22 mouse cellular contexts compared by ENCODE assay signal in genomic region chr14:86473604-86474003, GRCm38 (mm10).
DNase-seq lines count a peak whose midpoint lies in the region; ATAC-seq and TF ChIP-seq lines count a peak whose summit lies in the region.
"Had no signal": no experiment of that assay in that cellular context is flagged by ENCODE, and none has a peak within 500 bp of the region (broad histone marks: within the 10 kb centered on the region; RNA-seq: fewer than 3 reads in every experiment).

No protein-coding gene starts in this region.

- H3K27me3 ChIP-seq in liver, adult 2 months (ENCODE audit: control insufficient read depth, insufficient read depth, low read length), result no peaks in the 10 kb centered on the region
- H3K27me3 ChIP-seq in liver, embryonic 12.5 days (replicated peaks), result no peaks in the 10 kb centered on the region
- no peaks in the 10 kb centered on the region for H3K27me3 ChIP-seq in intestine, embryonic 15.5 days (replicated peaks)
- H3K27me3 ChIP-seq in intestine, embryonic 16.5 days (replicated peaks; ENCODE audit: control insufficient read depth, insufficient read depth, low read length), result no peaks in the 10 kb centered on the region
- no peaks in the 10 kb centered on the region for H3K27me3 ChIP-seq in intestine, postnatal 0 days (replicated peaks; ENCODE audit: control insufficient read depth, insufficient read depth, low read length)
- no peaks in the 10 kb centered on the region for H3K27me3 ChIP-seq in hindbrain, postnatal 0 days (ENCODE audit: insufficient read depth, low read length)
- no peaks in the 10 kb centered on the region for H3K27me3 ChIP-seq in forebrain, embryonic 16.5 days (replicated peaks; ENCODE audit: control insufficient read depth, insufficient read depth, low read length)
- H3K27me3 ChIP-seq: CH12.LX had no signal

- H3K9ac ChIP-seq in liver, adult 2 months (ENCODE audit: low read depth, low read length), result no peak overlapping the region
- H3K9ac ChIP-seq in liver, embryonic 12.5 days, result no peak overlapping the region
- no peak overlapping the region for H3K9ac ChIP-seq in intestine, embryonic 15.5 days
- no peak overlapping the region for H3K9ac ChIP-seq in intestine, embryonic 16.5 days (ENCODE audit: low read depth, low read length)
- no peak overlapping the region for H3K9ac ChIP-seq in intestine, postnatal 0 days (ENCODE audit: low read depth, low read length)
- no peak overlapping the region for H3K9ac ChIP-seq in hindbrain, postnatal 0 days (replicated peaks; ENCODE audit: low read length)
- no peak overlapping the region for H3K9ac ChIP-seq in forebrain, embryonic 16.5 days (replicated peaks; ENCODE audit: low read depth, low read length)

- ATAC-seq in liver, embryonic 12.5 days, result no peak
- ATAC-seq in intestine, embryonic 15.5 days, result peak; percentile 58; the same call in 1 of the 2 replicates
- ATAC-seq in intestine, embryonic 16.5 days, result peak; percentile 73
- ATAC-seq in intestine, postnatal 0 days, result 0 out of 2 replicates have a peak, but pooled peaks have one; percentile 36
- ATAC-seq in hindbrain, postnatal 0 days, result no peak
- no peak for ATAC-seq in forebrain, embryonic 16.5 days
- ATAC-seq: activated CD4-positive, CD25-positive, alpha-beta regulatory T cell, adult 4 months; CD4-positive, CD25-positive, alpha-beta regulatory T cell, adult 4 months; Patski had no signal

- 98% methylated on average over 1 of the region's 1 CpGs for WGBS in liver, adult 2 months
- 68% methylated on average over 1 of the region's 1 CpGs for WGBS in liver, embryonic 12.5 days (ENCODE audit: insufficient replicate concordance)
- WGBS in intestine, embryonic 15.5 days, result 96% methylated on average over 1 of the region's 1 CpGs
- 88% methylated on average over 1 of the region's 1 CpGs for WGBS in intestine, embryonic 16.5 days
- WGBS in intestine, postnatal 0 days, result 80% methylated on average over 1 of the region's 1 CpGs
- WGBS in lung, adult 2 months, result 92% methylated on average over 1 of the region's 1 CpGs
- 88% methylated on average over 1 of the region's 1 CpGs for WGBS in hindbrain, postnatal 0 days
- 93% methylated on average over 1 of the region's 1 CpGs for WGBS in forebrain, embryonic 16.5 days

- H3K4me1 ChIP-seq in liver, adult 2 months (ENCODE audit: control insufficient read depth, insufficient read depth, low read length), result no peaks in the 10 kb centered on the region; the same call in 1 of the 2 replicates
- H3K4me1 ChIP-seq in liver, embryonic 12.5 days, result no peaks in the 10 kb centered on the region
- no peaks in the 10 kb centered on the region for H3K4me1 ChIP-seq in intestine, embryonic 15.5 days (replicated peaks)
- H3K4me1 ChIP-seq in intestine, embryonic 16.5 days (ENCODE audit: control insufficient read depth, insufficient read depth, low read length), result no peaks in the 10 kb centered on the region
- no peaks in the 10 kb centered on the region for H3K4me1 ChIP-seq in intestine, postnatal 0 days (replicated peaks; ENCODE audit: control insufficient read depth, insufficient read depth, low read length)
- no peaks in the 10 kb centered on the region for H3K4me1 ChIP-seq in lung, adult 2 months (ENCODE audit: control insufficient read depth, insufficient read depth, low read length)
- H3K4me1 ChIP-seq in hindbrain, postnatal 0 days (ENCODE audit: insufficient read depth, low read length), result no peaks in the 10 kb centered on the region
- no peaks in the 10 kb centered on the region for H3K4me1 ChIP-seq in forebrain, embryonic 16.5 days (replicated peaks; ENCODE audit: control insufficient read depth, insufficient read depth, low read length)

- no peaks in the 10 kb centered on the region for H3K9me3 ChIP-seq in liver, embryonic 12.5 days (replicated peaks)
- H3K9me3 ChIP-seq in intestine, embryonic 15.5 days, result no peaks in the 10 kb centered on the region
- no peaks in the 10 kb centered on the region for H3K9me3 ChIP-seq in intestine, embryonic 16.5 days (ENCODE audit: control insufficient read depth, low read length)
- no peaks in the 10 kb centered on the region for H3K9me3 ChIP-seq in intestine, postnatal 0 days (ENCODE audit: control insufficient read depth)
- no peaks in the 10 kb centered on the region for H3K9me3 ChIP-seq in hindbrain, postnatal 0 days (ENCODE audit: low read length)
- no peaks in the 10 kb centered on the region for H3K9me3 ChIP-seq in forebrain, embryonic 16.5 days (ENCODE audit: control insufficient read depth, low read length)

- no peak for TF ChIP-seq POLR2A in liver, adult 2 months (IDR thresholded peaks at IDR 0.05; ENCODE audit: extremely low read depth, insufficient read depth, low read length)
- no peak for TF ChIP-seq POLR2A in lung, adult 2 months (IDR thresholded peaks at IDR 0.05; ENCODE audit: borderline replicate concordance, extremely low read depth, low read depth, low read length)

- DNase-seq in liver, adult 2 months (ENCODE audit: extremely low read depth, low read depth, low spot score), result peak; percentile 34
- DNase-seq in lung, adult 2 months, result no peak
- DNase-seq in hindbrain, postnatal 0 days (ENCODE audit: low spot score), result no peak
- DNase-seq: adrenal gland, adult 2 months; adrenal gland, adult 8-10 months; adrenal gland, postnatal 10 days; adrenal gland, postnatal 14 days; adrenal gland, postnatal 25 days; adrenal gland, postnatal 36 days; B cell, adult 2 months; cerebellum, adult 11 months; cerebellum, adult 11-12 months had no signal

- H3K79me2 ChIP-seq in liver, adult 2 months (ENCODE audit: control insufficient read depth, insufficient read depth, low read length), result no peaks in the 10 kb centered on the region

- no peak overlapping the region for H3K4me2 ChIP-seq in liver, embryonic 12.5 days
- H3K4me2 ChIP-seq in intestine, embryonic 15.5 days (replicated peaks), result no peak overlapping the region
- no peak overlapping the region for H3K4me2 ChIP-seq in intestine, embryonic 16.5 days (ENCODE audit: low read depth, low read length)
- H3K4me2 ChIP-seq in intestine, postnatal 0 days (replicated peaks; ENCODE audit: low read depth), result no peak overlapping the region
- H3K4me2 ChIP-seq in hindbrain, postnatal 0 days (ENCODE audit: low read depth, low read length), result no peak overlapping the region
- no peak overlapping the region for H3K4me2 ChIP-seq in forebrain, embryonic 16.5 days (ENCODE audit: low read length)

- H3K36me3 ChIP-seq in liver, adult 2 months (ENCODE audit: control insufficient read depth, insufficient read depth, low read length), result no peaks in the 10 kb centered on the region
- H3K36me3 ChIP-seq in liver, embryonic 12.5 days, result no peaks in the 10 kb centered on the region
- H3K36me3 ChIP-seq in intestine, embryonic 15.5 days, result no peaks in the 10 kb centered on the region
- H3K36me3 ChIP-seq in intestine, embryonic 16.5 days (ENCODE audit: control insufficient read depth, insufficient read depth, low read length), result no peaks in the 10 kb centered on the region
- H3K36me3 ChIP-seq in intestine, postnatal 0 days (ENCODE audit: control insufficient read depth, insufficient read depth), result no peaks in the 10 kb centered on the region
- H3K36me3 ChIP-seq in hindbrain, postnatal 0 days (ENCODE audit: insufficient read depth, low read length), result no peaks in the 10 kb centered on the region
- H3K36me3 ChIP-seq in forebrain, embryonic 16.5 days (ENCODE audit: control insufficient read depth, insufficient read depth), result no peaks in the 10 kb centered on the region
- H3K36me3 ChIP-seq: G1E had no signal

- H3K27ac ChIP-seq in liver, adult 2 months (replicated peaks; ENCODE audit: insufficient read depth, low read depth, low read length), result no peak overlapping the region
- H3K27ac ChIP-seq in liver, embryonic 12.5 days, result no peak overlapping the region
- no peak overlapping the region for H3K27ac ChIP-seq in intestine, embryonic 15.5 days
- no peak overlapping the region for H3K27ac ChIP-seq in intestine, embryonic 16.5 days (ENCODE audit: low read length)
- H3K27ac ChIP-seq in intestine, postnatal 0 days (ENCODE audit: low read depth, low read length), result no peak overlapping the region
- no peak overlapping the region for H3K27ac ChIP-seq in hindbrain, postnatal 0 days
- no peak overlapping the region for H3K27ac ChIP-seq in forebrain, embryonic 16.5 days (ENCODE audit: low read length)

- no peak for TF ChIP-seq CTCF in liver, adult 2 months (IDR thresholded peaks at IDR 0.05; ENCODE audit: low read depth, low read length)
- no peak for TF ChIP-seq CTCF in intestine, postnatal 0 days (IDR thresholded peaks at IDR 0.05; ENCODE audit: low read depth)
- no peak for TF ChIP-seq CTCF in lung, adult 2 months (IDR thresholded peaks at IDR 0.05; ENCODE audit: insufficient read depth, low read length)
- no peak for TF ChIP-seq CTCF in hindbrain, postnatal 0 days (IDR thresholded peaks at IDR 0.05; ENCODE audit: low read depth)

- no peak overlapping the region for H3K4me3 ChIP-seq in liver, adult 2 months (ENCODE audit: insufficient read depth, low read depth, low read length)
- no peak overlapping the region for H3K4me3 ChIP-seq in liver, embryonic 12.5 days
- H3K4me3 ChIP-seq in intestine, embryonic 15.5 days (replicated peaks), result no peak overlapping the region
- H3K4me3 ChIP-seq in intestine, embryonic 16.5 days (ENCODE audit: low read length), result no peak overlapping the region
- no peak overlapping the region for H3K4me3 ChIP-seq in intestine, postnatal 0 days (ENCODE audit: low read depth, low read length)
- no peak overlapping the region for H3K4me3 ChIP-seq in lung, adult 2 months (replicated peaks; ENCODE audit: extremely low read depth, low read depth, low read length)
- no peak overlapping the region for H3K4me3 ChIP-seq in hindbrain, postnatal 0 days (ENCODE audit: low read length)
- H3K4me3 ChIP-seq in forebrain, embryonic 16.5 days (replicated peaks; ENCODE audit: low read length), result no peak overlapping the region

Comparison
In these comparisons a context has a peak if more than half of its experiments do, and no peak if none do; other contexts are left out.
1. ATAC-seq: peak in intestine, embryonic 15.5 days (single experiment), intestine, embryonic 16.5 days (single experiment) and intestine, postnatal 0 days (single experiment); none in liver, embryonic 12.5 days (single experiment), hindbrain, postnatal 0 days (single experiment) and forebrain, embryonic 16.5 days (single experiment).